Mouse (Mus musculus) testis, adult 2 months (tissue): Measurements from ENCODE around the gene Rpl7l1. TPM values are rescaled to one million over a fixed set of nuclear protein-coding genes. Genes with fewer than 3 reads are reported as not detected.

Experiments used
- H3K27ac ChIP-seq: fragments of 200-500 bp; 2 replicates; pipeline ENCODE4 v1.5.1; 2012; ENCODE audit warnings: low read depth, low read length; ENCODE audit not compliant: control insufficient read depth, insufficient read depth
- H3K27me3 ChIP-seq: fragments of 200-500 bp; 2 replicates; pipeline ENCODE4 v1.6.1; 2012; ENCODE audit warnings: mild to moderate bottlenecking, low read length, moderate library complexity; ENCODE audit not compliant: control insufficient read depth, insufficient read depth
- H3K36me3 ChIP-seq: fragments of 200-500 bp; 2 replicates; pipeline ENCODE4 v1.6.1; 2012; ENCODE audit warnings: mild to moderate bottlenecking, low read length; ENCODE audit not compliant: control insufficient read depth, insufficient read depth
- H3K4me1 ChIP-seq: fragments of 200-500 bp; 2 replicates; pipeline ENCODE4 v1.6.1; 2012; ENCODE audit warnings: low read length; ENCODE audit not compliant: control insufficient read depth, insufficient read depth
- H3K4me3 ChIP-seq: fragments of 200-500 bp; 2 replicates; pipeline ENCODE4 v1.5.1; 2012; ENCODE audit warnings: low read depth, mild to moderate bottlenecking, low read length, moderate library complexity, mixed read lengths; ENCODE audit not compliant: control insufficient read depth
- CTCF ChIP-seq: fragments of 200-500 bp; IDR thresholded peaks from 2 replicates; pipeline ENCODE4 v1.5.1; 2012; ENCODE audit warnings: low read depth, mild to moderate bottlenecking, inconsistent platforms, low read length, moderate library complexity; ENCODE audit not compliant: control insufficient read depth, insufficient read depth, insufficient replicate concordance
- POLR2A ChIP-seq: fragments of 200-500 bp; IDR thresholded peaks from 2 replicates; pipeline ENCODE4 v1.6.1; 2012; ENCODE audit warnings: low read depth, mild to moderate bottlenecking, inconsistent platforms, low read length, moderate library complexity; ENCODE audit not compliant: control insufficient read depth
- polyA plus RNA-seq: library from polyadenylated mRNA; depleted of rRNA; stranded (reverse); fragments of >200 nt; gene quantifications from 2 replicates; pipeline ENCODE4 v1.2.3, GENCODE M21; 2012; rRNA removed

The Rpl7l1 gene
- polyA plus RNA-seq = 13.3 and 14.1 TPM in 2 replicates

DNA sequence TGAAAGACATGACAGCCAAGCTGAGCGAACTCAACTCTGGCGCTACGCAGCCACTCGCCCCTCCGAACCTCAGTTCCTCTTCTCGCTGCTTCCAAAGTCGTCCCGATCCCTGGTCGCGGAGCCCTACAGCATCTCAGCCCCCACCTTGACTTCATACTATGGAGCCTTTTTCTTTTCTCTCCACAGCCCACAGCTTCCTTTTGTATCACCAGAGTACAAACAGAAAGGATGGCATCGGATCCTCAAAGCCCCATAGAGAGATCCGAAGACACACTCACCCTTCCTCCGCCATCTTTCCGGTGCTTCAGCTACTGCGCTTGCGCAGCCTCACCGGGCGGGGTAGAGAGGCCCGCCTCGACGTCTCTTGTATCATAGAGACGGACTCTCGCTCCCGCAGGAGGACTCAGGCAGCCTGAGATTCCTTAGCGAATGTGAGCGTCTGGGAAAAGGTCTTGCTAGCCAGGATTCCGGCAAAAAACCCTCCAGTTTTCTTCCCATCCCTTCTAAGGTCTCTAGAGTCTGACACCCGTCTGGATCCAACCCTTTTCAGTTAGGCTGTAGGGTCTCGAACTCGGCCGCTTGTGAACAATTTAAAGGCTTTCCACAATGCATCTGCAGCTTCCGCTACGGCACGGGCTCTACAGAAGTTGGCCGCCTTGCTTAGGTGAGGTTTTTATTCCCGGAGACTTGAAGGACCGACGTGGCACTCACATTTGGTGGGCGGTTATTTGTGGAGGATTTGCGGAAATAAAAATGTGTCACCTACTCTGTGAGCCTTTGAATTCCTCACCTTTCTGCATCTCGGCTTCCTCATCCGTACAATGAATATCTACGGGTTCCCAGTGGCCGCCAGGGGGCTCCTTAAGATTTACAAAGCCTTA is at the start of gene Rpl7l1:
Rpl7l1 (minus strand) TSS at position 332 of the 881 bp plus-strand sequence.
- Histone ChIP-seq H3K36me3 (peaks cover 2% of the 10 kb centered on the region; the same call in 1 of the 2 replicates), H3K4me1 (no peaks in the 10 kb centered on the region; the same call in 1 of the 2 replicates), H3K27ac (peak within 1 kb of the TSS; percentile 75), H3K4me3 (peak within 1 kb of the TSS; percentile 92), H3K27me3 (no peaks in the 10 kb centered on the region)
- TF ChIP-seq CTCF = no peak
- TF ChIP-seq POLR2A = peak; percentile 89

DNA sequence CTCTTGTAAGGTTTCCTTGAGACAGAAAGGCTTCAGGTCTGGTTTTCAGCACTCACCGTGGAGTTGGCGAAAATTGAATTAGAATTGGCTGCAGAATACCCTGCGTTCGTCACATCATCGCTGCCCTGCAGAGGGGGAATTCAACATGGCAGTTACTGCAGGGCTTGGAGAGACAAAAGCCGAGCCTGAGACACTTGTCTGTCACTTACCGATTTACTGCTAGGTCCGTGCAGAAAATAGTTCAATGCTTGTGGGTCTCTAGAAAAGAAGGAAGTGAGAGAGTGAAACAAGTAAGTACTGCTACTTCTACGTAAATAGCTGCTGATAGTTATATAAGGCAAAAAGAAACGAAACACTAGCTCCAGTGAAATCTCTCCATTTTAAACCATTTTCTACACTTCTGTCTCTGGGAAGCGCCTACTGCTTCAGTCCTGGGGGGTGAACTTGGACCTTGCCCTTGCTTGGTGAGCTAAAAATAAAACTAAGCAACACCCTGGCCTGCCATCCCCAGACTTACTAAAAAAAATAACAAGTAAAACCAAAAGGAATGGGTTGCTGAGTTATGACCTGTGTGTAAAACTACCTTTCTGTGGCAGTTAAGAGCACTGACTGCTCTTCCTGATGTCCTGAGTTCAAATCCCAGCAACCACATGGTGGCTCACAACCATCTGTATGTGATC is 47.5 kb upstream of the Rpl7l1 start:
- Histone ChIP-seq H3K4me1 (peaks cover 8% of the 10 kb centered on the region), H3K4me3 (peak overlapping the region; percentile 75), H3K27ac (peak overlapping the region; percentile 53; the same call in 1 of the 2 replicates), H3K27me3 (no peaks in the 10 kb centered on the region), H3K36me3 (peaks cover 14% of the 10 kb centered on the region)
- TF ChIP-seq POLR2A (no peak), CTCF (no peak)

DNA sequence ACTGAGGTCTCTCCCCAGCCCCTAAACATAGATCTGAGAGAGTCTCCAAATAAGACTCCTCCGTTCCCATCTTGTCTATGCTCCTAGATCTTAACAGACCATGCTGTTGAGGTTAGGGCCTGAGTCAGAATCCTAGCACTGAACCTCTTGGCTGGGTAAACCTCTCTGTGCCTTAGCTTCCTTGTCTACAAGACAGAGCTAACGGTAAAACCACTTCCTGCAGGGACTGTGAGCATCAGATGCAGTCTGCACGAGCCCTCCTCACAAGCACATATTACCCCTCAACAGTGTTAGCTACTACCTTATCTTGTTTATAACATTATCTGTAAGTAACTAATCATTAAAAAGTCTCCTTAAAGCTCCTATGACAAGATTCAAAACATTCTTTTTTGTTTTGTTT is 46.5 kb upstream of the Rpl7l1 start:
- Histone ChIP-seq H3K36me3 (peaks cover 14% of the 10 kb centered on the region), H3K27me3 (no peaks in the 10 kb centered on the region), H3K27ac (no peak overlapping the region), H3K4me3 (peak overlapping the region; percentile 16; the same call in 1 of the 2 replicates), H3K4me1 (peaks cover 6% of the 10 kb centered on the region)
- TF ChIP-seq CTCF (no peak), POLR2A (no peak)

DNA sequence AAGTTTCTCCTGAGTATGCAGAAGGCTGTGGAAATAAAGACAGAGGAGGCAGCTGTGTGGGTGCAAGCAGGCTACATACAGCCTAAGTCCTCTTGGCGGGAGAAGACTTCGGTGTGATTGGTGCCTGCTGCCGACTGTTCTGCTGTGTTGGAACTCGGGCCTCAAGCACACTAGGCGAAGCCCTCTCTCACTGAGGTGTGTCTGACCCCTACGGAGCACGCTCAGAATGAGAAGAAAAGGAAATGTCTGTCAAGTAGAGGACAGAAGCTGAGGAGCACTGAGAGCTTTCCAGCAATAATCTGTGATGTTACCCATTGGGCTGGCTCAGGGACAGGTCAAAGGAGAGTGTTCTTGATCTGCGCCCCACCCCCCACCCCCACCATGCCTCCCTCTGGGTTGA is 40.6 kb upstream of the Rpl7l1 start:
- no peak for TF ChIP-seq POLR2A
- Histone ChIP-seq H3K36me3 (peaks cover 7% of the 10 kb centered on the region), H3K4me3 (peak overlapping the region; percentile 25; the same call in 1 of the 2 replicates), H3K27ac (no peak overlapping the region), H3K27me3 (no peaks in the 10 kb centered on the region), H3K4me1 (no peaks in the 10 kb centered on the region; the same call in 1 of the 2 replicates)

DNA sequence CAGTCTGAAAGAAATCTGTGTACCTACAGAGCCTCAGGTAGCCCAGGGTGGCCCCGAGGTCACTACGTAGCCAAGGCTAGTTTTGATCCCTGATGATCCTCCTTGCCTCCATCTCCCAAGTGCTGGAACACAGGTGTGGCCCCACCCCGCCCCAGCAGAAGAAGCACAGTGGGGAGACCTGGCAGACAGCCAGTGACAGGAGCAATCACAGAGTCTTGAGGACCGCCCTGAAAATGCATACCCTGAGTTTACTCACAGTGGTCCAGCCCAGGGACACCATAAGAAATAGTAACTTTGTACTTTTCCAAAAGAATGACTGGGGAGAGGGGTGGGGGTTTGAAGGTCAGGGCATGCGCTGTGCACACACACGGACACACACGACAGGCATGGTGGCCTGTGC is 38.2 kb upstream of the Rpl7l1 start:
- H3K4me1 ChIP-seq = no peaks in the 10 kb centered on the region; the same call in 1 of the 2 replicates
- no peak overlapping the region for H3K27ac ChIP-seq
- H3K27me3 ChIP-seq = no peaks in the 10 kb centered on the region
- H3K36me3 ChIP-seq = peaks cover 2% of the 10 kb centered on the region
- H3K4me3 ChIP-seq = no peak overlapping the region
- TF ChIP-seq CTCF = no peak
- TF ChIP-seq POLR2A = no peak

DNA sequence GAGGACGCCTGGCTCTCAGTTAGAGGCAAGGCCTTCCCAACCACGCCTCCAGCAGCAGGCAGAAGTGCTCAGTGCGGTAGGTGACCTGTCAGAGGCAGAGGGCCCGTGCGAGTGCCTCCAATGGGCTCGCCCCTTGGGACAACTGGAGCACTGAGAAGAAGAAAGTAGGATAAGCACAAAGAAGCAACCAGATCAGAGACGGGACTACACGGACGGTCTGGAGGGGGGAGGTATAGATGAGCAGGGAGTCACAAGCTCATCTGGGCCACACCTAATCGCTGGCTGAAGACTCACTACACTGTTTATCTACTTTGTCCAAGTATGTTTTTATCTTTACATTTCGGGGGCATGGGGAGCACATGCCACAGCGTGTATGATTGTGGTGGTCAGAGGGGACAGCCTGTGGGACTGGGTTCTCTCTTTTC is 35.3 kb upstream of the Rpl7l1 start:
- Histone ChIP-seq H3K36me3 (no peaks in the 10 kb centered on the region; the same call in 1 of the 2 replicates), H3K4me3 (no peak overlapping the region), H3K27me3 (no peaks in the 10 kb centered on the region), H3K4me1 (no peaks in the 10 kb centered on the region; the same call in 1 of the 2 replicates), H3K27ac (no peak overlapping the region)
- TF ChIP-seq POLR2A (no peak), CTCF (no peak)

DNA sequence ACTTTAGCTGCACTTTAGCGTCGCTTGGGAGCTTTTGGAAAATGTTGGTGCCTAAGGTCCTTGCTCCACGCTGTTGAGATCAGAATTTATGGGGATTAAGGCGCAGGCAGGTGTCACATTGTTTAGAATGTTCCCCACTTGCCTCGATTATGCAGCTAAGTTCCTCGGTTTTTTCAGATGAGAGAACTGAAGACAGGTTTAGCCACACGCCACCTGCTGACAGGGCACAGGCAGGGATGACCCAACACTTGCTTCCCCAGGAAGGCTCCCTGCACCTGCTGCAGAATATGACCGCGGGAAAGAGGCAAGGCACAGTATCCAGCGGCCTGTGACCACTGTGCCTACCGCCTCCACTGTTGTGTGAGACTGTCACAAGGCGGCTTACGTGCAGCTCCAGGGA is 33.8 kb upstream of the Rpl7l1 start:
- Histone ChIP-seq H3K27me3 (no peaks in the 10 kb centered on the region), H3K4me3 (no peak overlapping the region), H3K27ac (no peak overlapping the region), H3K36me3 (no peaks in the 10 kb centered on the region; the same call in 1 of the 2 replicates), H3K4me1 (no peaks in the 10 kb centered on the region; the same call in 1 of the 2 replicates)
- TF ChIP-seq CTCF = no peak
- no peak for TF ChIP-seq POLR2A
